Mouse (Mus musculus): ENCODE data around the gene Fut2.

GRCm38 (mm10) chr7:45706721-45707241, 40.6 kb upstream of the Fut2 start:
- TF ChIP-seq EP300 (IDR thresholded peaks at IDR 0.05) (no peak), CTCF (IDR thresholded peaks at IDR 0.05) (peak; percentile 13; the same call in 1 of the 2 replicates)
